Mouse (Mus musculus) ovary, postnatal 14 days (tissue): ENCODE results near the gene Gjc1.

Source experiments
- DNase-seq: peaks from one replicate; pipeline ENCODE4 v3.0.0; 2022; ENCODE audit warnings: low spot score

The Gjc1 gene

GRCm38 (mm10) chr11:102819021-102819782, at the start of gene Gjc1:
TSS of gene Gjc1 (minus strand) at chr11:102819700.
- DNase-seq = peak; percentile 58

- peak; percentile 59 for DNase-seq
Measured at GRCm38 (mm10) chr11:102864272-102864671, 44.8 kb upstream of the Gjc1 start.

GRCm38 (mm10) chr11:102859933-102860332, 40.4 kb upstream of the Gjc1 start:
- no peak for DNase-seq

GRCm38 (mm10) chr11:102858951-102859350, 39.5 kb upstream of the Gjc1 start:
- DNase-seq = no peak

GRCm38 (mm10) chr11:102855941-102856340, 36.4 kb upstream of the Gjc1 start:
- DNase-seq = no peak

- no peak for DNase-seq
Measured at GRCm38 (mm10) chr11:102853760-102854159, 34.3 kb upstream of the Gjc1 start.

- peak; percentile 67 for DNase-seq
Measured at GRCm38 (mm10) chr11:102851883-102852282, 32.4 kb upstream of the Gjc1 start.

GRCm38 (mm10) chr11:102845926-102846325, 26.4 kb upstream of the Gjc1 start:
- DNase-seq = no peak

- DNase-seq = no peak
Measured at GRCm38 (mm10) chr11:102838616-102839150, 19.2 kb upstream of the Gjc1 start.

GRCm38 (mm10) chr11:102838126-102838525, 18.6 kb upstream of the Gjc1 start:
- DNase-seq = no peak

GRCm38 (mm10) chr11:102837385-102837784, 17.9 kb upstream of the Gjc1 start:
- no peak for DNase-seq

GRCm38 (mm10) chr11:102836146-102836545, 16.6 kb upstream of the Gjc1 start:
- no peak for DNase-seq

- no peak for DNase-seq
Measured at GRCm38 (mm10) chr11:102835549-102835948, 16.0 kb upstream of the Gjc1 start, which contains the start of gene Higd1b. TSS of gene Higd1b (plus strand) at chr11:102835849.

GRCm38 (mm10) chr11:102834219-102834618, 14.7 kb upstream of the Gjc1 start:
- DNase-seq = no peak

- no peak for DNase-seq
Measured at GRCm38 (mm10) chr11:102832700-102833297, 13.3 kb upstream of the Gjc1 start.

- DNase-seq = no peak
Measured at GRCm38 (mm10) chr11:102830276-102830675, 10.8 kb upstream of the Gjc1 start.

- DNase-seq = no peak
Measured at GRCm38 (mm10) chr11:102827097-102827496, 7.6 kb upstream of the Gjc1 start.

- no peak for DNase-seq
Measured at GRCm38 (mm10) chr11:102826476-102826875, 7.0 kb upstream of the Gjc1 start.

GRCm38 (mm10) chr11:102821231-102821630, 1.7 kb upstream of the Gjc1 start:
- DNase-seq = no peak

GRCm38 (mm10) chr11:102820432-102820831, 932 bp upstream of the Gjc1 start:
- no peak for DNase-seq

GRCm38 (mm10) chr11:102819783-102820385, 384 bp upstream of the Gjc1 start:
- DNase-seq = no peak

- DNase-seq = peak; percentile 19
Measured at GRCm38 (mm10) chr11:102818121-102819020, 1.1 kb downstream of the Gjc1 start.
